Mouse (Mus musculus) cerebral cortex, adult 2 months (tissue): ENCODE results near the gene Zbp1.

Experiments
- WGBS: fragments of 180-500 bp; shearing (Covaris S2); methylation state at CpG from one replicate; pipeline ENCODE4 v1.1.7; 2018; 5-methylcytosine and 5-hydroxymethylcytosine counted together

The Zbp1 gene

GRCm38 (mm10) chr2:173179046-173179445 is 39.7 kb downstream of the Zbp1 start:
- 92% methylated on average over 7 of the region's 7 CpGs for WGBS

GRCm38 (mm10) chr2:173177951-173178350 is 40.8 kb downstream of the Zbp1 start:
- WGBS, result 66% methylated on average over 8 of the region's 8 CpGs

GRCm38 (mm10) chr2:173177481-173177880 is 41.2 kb downstream of the Zbp1 start:
- 85% methylated on average over 5 of the region's 5 CpGs for WGBS

- 92% methylated on average over 5 of the region's 5 CpGs for WGBS
These were observed 43.0 kb downstream of the Zbp1 start for GRCm38 (mm10) chr2:173175703-173176102.

- WGBS, result 50% methylated on average over 1 of the region's 1 CpGs
These were observed 44.2 kb downstream of the Zbp1 start for GRCm38 (mm10) chr2:173174569-173174968.

GRCm38 (mm10) chr2:173173521-173174511 is 44.9 kb downstream of the Zbp1 start:
- WGBS, result 5% methylated on average over 20 of the region's 22 CpGs

- 25% methylated on average over 2 of the region's 2 CpGs for WGBS
These were observed 45.7 kb downstream of the Zbp1 start for GRCm38 (mm10) chr2:173173008-173173407.

GRCm38 (mm10) chr2:173172386-173172785 is 46.3 kb downstream of the Zbp1 start:
- WGBS, result 100% methylated on average over 1 of the region's 1 CpGs

GRCm38 (mm10) chr2:173171956-173172355 is 46.8 kb downstream of the Zbp1 start:
- 87% methylated on average over 5 of the region's 5 CpGs for WGBS

GRCm38 (mm10) chr2:173171470-173171869 is 47.3 kb downstream of the Zbp1 start:
- 7% methylated on average over 30 of the region's 30 CpGs for WGBS

GRCm38 (mm10) chr2:173170715-173171114 is 48.0 kb downstream of the Zbp1 start:
- 69% methylated on average over 2 of the region's 2 CpGs for WGBS

- WGBS, result 88% methylated on average over 2 of the region's 2 CpGs
These were observed 48.6 kb downstream of the Zbp1 start for GRCm38 (mm10) chr2:173170081-173170480.

GRCm38 (mm10) chr2:173168411-173168851 is 50.3 kb downstream of the Zbp1 start:
- 38% methylated on average over 5 of the region's 5 CpGs for WGBS

GRCm38 (mm10) chr2:173165357-173165756 is 53.4 kb downstream of the Zbp1 start:
- whole genome bisulfite sequencing, result 90% methylated on average over 10 of the region's 10 CpGs

GRCm38 (mm10) chr2:173164946-173165345 is 53.8 kb downstream of the Zbp1 start:
- WGBS, result 90% methylated on average over 10 of the region's 10 CpGs

- 72% methylated on average over 2 of the region's 2 CpGs for WGBS
These were observed 54.4 kb downstream of the Zbp1 start for GRCm38 (mm10) chr2:173164358-173164757.

GRCm38 (mm10) chr2:173163380-173163779 is 55.3 kb downstream of the Zbp1 start:
- WGBS, result 89% methylated on average over 8 of the region's 8 CpGs

- WGBS, result 42% methylated on average over 24 of the region's 24 CpGs
These were observed 59.1 kb downstream of the Zbp1 start for GRCm38 (mm10) chr2:173159354-173160311.

GRCm38 (mm10) chr2:173158390-173159055 is 60.2 kb downstream of the Zbp1 start:
- WGBS, result 90% methylated on average over 19 of the region's 19 CpGs

GRCm38 (mm10) chr2:173157871-173158270 is 60.9 kb downstream of the Zbp1 start:
- WGBS, result 98% methylated on average over 4 of the region's 4 CpGs

GRCm38 (mm10) chr2:173157376-173157775 is 61.3 kb downstream of the Zbp1 start:
- 70% methylated on average over 4 of the region's 4 CpGs for WGBS
